Mouse (Mus musculus) intestine, embryonic 15.5 days (tissue): ENCODE data around the gene Tmem50b. TPM values are rescaled to one million over a fixed set of nuclear protein-coding genes. Genes with fewer than 3 reads are reported as not detected.
A peak's percentile ranks its signal among the peaks of the same experiment; 100 is the strongest.
"Not testable (repeated sequence)": the region's sequence is repeated elsewhere in the genome, so short reads cannot be mapped to it uniquely, and the experiment has no call there.

ENCODE experiments used
- ATAC-seq: fragments of 200-750 bp; cut with Nextera tagmentation; 2 replicates; pipeline ENCODE4 v1.8.0; 2017; ENCODE audit warnings: moderate TSS enrichment, moderate library complexity
- H3K27ac ChIP-seq: fragments of 300-500 bp; sonication (generic); 2 replicates; pipeline ENCODE4 v1.5.1; 2015; ENCODE audit warnings: mild to moderate bottlenecking, inconsistent platforms
- H3K27me3 ChIP-seq: fragments of 300-500 bp; sonication (generic); replicated peaks from 2 replicates; pipeline ENCODE4 v1.6.1; 2015; ENCODE audit warnings: inconsistent platforms
- H3K36me3 ChIP-seq: fragments of 300-500 bp; sonication (generic); 2 replicates; pipeline ENCODE4 v1.6.1; 2015; ENCODE audit warnings: inconsistent platforms
- H3K4me1 ChIP-seq: fragments of 300-500 bp; sonication (generic); replicated peaks from 2 replicates; pipeline ENCODE4 v1.6.1; 2015; ENCODE audit warnings: inconsistent platforms
- H3K4me2 ChIP-seq: fragments of 300-500 bp; sonication (generic); replicated peaks from 2 replicates; pipeline ENCODE4 v1.6.1; 2015; ENCODE audit warnings: mild to moderate bottlenecking, inconsistent platforms
- H3K4me3 ChIP-seq: fragments of 300-500 bp; sonication (generic); replicated peaks from 2 replicates; pipeline ENCODE4 v1.5.1; 2015; ENCODE audit warnings: inconsistent platforms
- H3K9ac ChIP-seq: fragments of 300-500 bp; sonication (generic); 2 replicates; pipeline ENCODE4 v1.6.1; 2015; ENCODE audit warnings: inconsistent platforms
- H3K9me3 ChIP-seq: fragments of 300-500 bp; sonication (generic); 2 replicates; pipeline ENCODE4 v1.6.1; 2016; ENCODE audit warnings: inconsistent platforms
- WGBS: fragments of 180-500 bp; shearing (Covaris S2); methylation state at CpG from one replicate; pipeline ENCODE4 v1.1.7; 2015; 5-methylcytosine and 5-hydroxymethylcytosine counted together
- polyA plus RNA-seq: library from polyadenylated mRNA; unstranded; fragments of >200 nt; fragmentation: Nextera tagmentation; extraction: Ambion mirVana; gene quantifications from 2 replicates; pipeline ENCODE4 v1.2.1, GENCODE M21; 2015

The Tmem50b gene
- polyA plus RNA-seq: 31.7 and 32.2 TPM in 2 replicates

DNA sequence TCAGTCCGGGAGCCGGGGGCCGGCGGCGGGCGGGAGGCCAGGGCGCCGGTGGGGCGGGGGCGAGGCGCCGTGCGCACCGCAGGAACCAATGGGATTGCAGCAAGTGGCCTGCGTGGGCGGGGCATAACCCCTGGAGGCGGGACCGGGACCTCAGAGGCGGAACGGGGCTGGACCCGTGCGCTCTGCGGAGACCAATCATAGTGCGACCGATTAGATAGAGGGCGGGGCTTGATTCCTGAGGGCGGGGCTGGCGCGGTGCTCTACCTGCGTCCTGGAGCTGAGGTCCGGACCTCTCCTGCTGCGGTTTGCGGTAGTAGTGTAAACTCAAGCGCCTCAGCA lies at the start of gene Tmem50b:
TSS of gene Tmem50b (minus strand) at position 129 of the 339 bp plus-strand sequence.
- H3K9ac ChIP-seq: peak within 1 kb of the TSS; percentile 68
- peak; percentile 99 for ATAC-seq
- no peaks in the 10 kb centered on the region for H3K27me3 ChIP-seq
- H3K4me2 ChIP-seq: peak within 1 kb of the TSS; percentile 87
- H3K27ac ChIP-seq: no peak within 1 kb of the TSS
- H3K4me3 ChIP-seq: peak within 1 kb of the TSS; percentile 82
- H3K36me3 ChIP-seq: no peaks in the 10 kb centered on the region
- 2% methylated on average over 34 of the region's 34 CpGs for WGBS
- peaks cover 12% of the 10 kb centered on the region for H3K4me1 ChIP-seq
- H3K9me3 ChIP-seq: no peaks in the 10 kb centered on the region

- Histone ChIP-seq H3K9ac (peak within 1 kb of the TSS; percentile 83), H3K36me3 (peaks cover 5% of the 10 kb centered on the region), H3K4me3 (peak within 1 kb of the TSS; percentile 60), H3K27me3 (no peaks in the 10 kb centered on the region), H3K4me1 (0 out of 2 replicates have a peak, but pooled peaks cover 9% of the 10 kb centered on the region), H3K4me2 (peak within 1 kb of the TSS; percentile 94), H3K27ac (peak within 1 kb of the TSS; percentile 97), H3K9me3 (no peaks in the 10 kb centered on the region)
- ATAC-seq: peak; percentile 93
- under 1% methylated on average over 59 of the region's 59 CpGs for WGBS
Measured at GRCm38 (mm10) chr16:91646681-91647419, 49.2 kb upstream of the Tmem50b start, which contains the start of gene Gart. Gene Gart, minus strand, starts transcription at chr16:91646952.

DNA sequence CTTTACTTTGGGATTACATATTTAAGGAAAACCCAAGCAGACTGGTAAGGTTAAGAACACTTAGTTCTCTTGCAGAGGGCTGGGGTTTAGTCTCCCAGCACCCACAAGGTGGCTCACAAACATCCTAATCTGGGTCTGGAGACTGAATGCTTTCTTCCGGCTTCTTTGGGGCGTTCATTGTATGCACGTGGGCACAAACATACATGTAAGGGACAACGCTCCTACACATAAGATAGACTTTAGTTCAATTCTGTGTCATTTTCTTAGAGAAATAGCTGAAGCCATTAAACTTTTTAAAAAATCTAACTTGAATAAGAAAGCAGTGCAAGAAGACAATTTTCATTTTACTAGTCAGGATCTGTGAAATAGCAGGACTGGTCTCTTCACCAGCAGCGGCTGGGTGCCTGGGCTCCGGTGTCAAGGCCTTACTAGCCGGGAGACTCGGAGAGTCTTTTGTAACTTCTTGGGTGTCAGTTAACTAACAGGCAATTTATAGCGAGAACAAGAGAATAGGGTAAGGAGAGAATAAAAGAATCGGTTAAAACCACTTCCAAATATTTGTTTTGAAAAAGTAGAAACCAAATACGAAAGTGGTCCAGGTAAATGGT lies 48.5 kb upstream of the Tmem50b start:
- peaks cover 10% of the 10 kb centered on the region for H3K36me3 ChIP-seq
- 0 out of 2 replicates have a peak, but pooled peaks cover 9% of the 10 kb centered on the region for H3K4me1 ChIP-seq
- H3K4me3 ChIP-seq: peak overlapping the region; percentile 60
- peak overlapping the region; percentile 94 for H3K4me2 ChIP-seq
- H3K27ac ChIP-seq: 0 out of 2 replicates have a peak overlapping the region, but pooled peaks have one; percentile 38
- H3K9ac ChIP-seq: peak overlapping the region; percentile 79
- WGBS: 1% methylated on average over 11 of the region's 11 CpGs
- H3K27me3 ChIP-seq: no peaks in the 10 kb centered on the region
- H3K9me3 ChIP-seq: no peaks in the 10 kb centered on the region
- no peak for ATAC-seq

GRCm38 (mm10) chr16:91645420-91645819 lies 47.8 kb upstream of the Tmem50b start:
- WGBS: 40% methylated on average over 1 of the region's 2 CpGs
- not testable (repeated sequence) for H3K27me3 ChIP-seq, H3K27ac ChIP-seq, H3K9me3 ChIP-seq, H3K4me2 ChIP-seq, H3K4me3 ChIP-seq, ATAC-seq, H3K9ac ChIP-seq, H3K4me1 ChIP-seq, H3K36me3 ChIP-seq

DNA sequence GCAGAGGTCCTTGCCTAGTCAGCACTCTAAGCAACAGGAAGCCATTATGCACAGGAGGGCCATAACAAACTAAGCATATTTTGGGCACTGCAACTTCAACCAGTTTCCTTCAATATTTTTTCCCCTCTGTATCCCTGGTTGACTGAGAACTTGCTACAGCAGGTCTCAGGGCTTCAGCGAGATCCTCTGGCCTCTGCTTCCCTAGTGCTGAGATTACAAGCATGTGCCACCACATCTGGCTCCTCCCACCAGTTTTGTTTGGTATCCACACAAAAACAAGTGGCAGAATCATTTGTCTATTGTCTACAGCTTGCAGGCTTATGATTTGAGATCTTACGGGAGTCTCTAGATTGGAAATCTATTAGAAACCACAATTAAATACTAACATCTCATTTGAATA lies 47.3 kb upstream of the Tmem50b start:
- Histone ChIP-seq H3K9me3 (no peaks in the 10 kb centered on the region), H3K4me1 (0 out of 2 replicates have a peak, but pooled peaks cover 9% of the 10 kb centered on the region), H3K4me2 (no peak overlapping the region), H3K27me3 (no peaks in the 10 kb centered on the region), H3K4me3 (no peak overlapping the region), H3K9ac (no peak overlapping the region), H3K27ac (no peak overlapping the region), H3K36me3 (peaks cover 12% of the 10 kb centered on the region)
- 85% methylated on average over 2 of the region's 2 CpGs for WGBS
- no peak for ATAC-seq

- Histone ChIP-seq H3K36me3 (peaks cover 41% of the 10 kb centered on the region), H3K27me3 (no peaks in the 10 kb centered on the region)
- WGBS: 92% methylated on average over 8 of the region's 8 CpGs
Measured at GRCm38 (mm10) chr16:91640171-91640570, 42.6 kb upstream of the Tmem50b start.

GRCm38 (mm10) chr16:91639636-91640035 lies 42.0 kb upstream of the Tmem50b start:
- ATAC-seq: no peak
- WGBS: 99% methylated on average over 2 of the region's 2 CpGs
- no peak overlapping the region for H3K4me3 ChIP-seq
- no peak overlapping the region for H3K9ac ChIP-seq
- H3K4me2 ChIP-seq: no peak overlapping the region
- H3K4me1 ChIP-seq: 0 out of 2 replicates have a peak, but pooled peaks cover 1% of the 10 kb centered on the region
- peaks cover 44% of the 10 kb centered on the region for H3K36me3 ChIP-seq
- H3K27me3 ChIP-seq: no peaks in the 10 kb centered on the region
- no peak overlapping the region for H3K27ac ChIP-seq
- no peaks in the 10 kb centered on the region for H3K9me3 ChIP-seq

More at GRCm38 (mm10) chr16:91640171-91640570, 42.6 kb upstream of the Tmem50b start:
- no peak overlapping the region for H3K27ac ChIP-seq
- H3K4me1 ChIP-seq: 0 out of 2 replicates have a peak, but pooled peaks cover 6% of the 10 kb centered on the region
- H3K9me3 ChIP-seq: no peaks in the 10 kb centered on the region
- no peak overlapping the region for H3K9ac ChIP-seq
- H3K4me2 ChIP-seq: no peak overlapping the region
- H3K4me3 ChIP-seq: no peak overlapping the region
- no peak for ATAC-seq

DNA sequence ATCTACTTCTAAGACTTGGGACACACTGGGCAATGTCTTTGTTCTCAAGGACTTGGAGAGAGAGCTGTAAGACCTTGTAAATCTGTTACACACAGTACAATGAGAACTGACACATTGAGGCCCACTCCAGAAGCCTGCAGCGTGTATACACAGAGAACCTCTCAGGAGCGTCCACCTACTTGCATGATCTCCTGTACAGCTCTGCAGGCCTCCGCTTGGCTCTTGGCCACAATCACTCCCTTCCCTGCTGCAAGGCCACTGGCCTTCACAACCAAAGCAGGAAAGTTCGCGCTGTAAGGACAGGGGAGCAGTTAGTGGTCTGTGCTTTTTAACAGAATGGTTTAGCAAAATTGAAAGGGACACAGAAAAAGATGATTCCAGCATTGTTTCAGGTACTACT lies 41.6 kb upstream of the Tmem50b start:
- Histone ChIP-seq H3K4me2 (no peak overlapping the region), H3K9me3 (no peaks in the 10 kb centered on the region), H3K4me1 (no peaks in the 10 kb centered on the region), H3K36me3 (peaks cover 44% of the 10 kb centered on the region), H3K27me3 (no peaks in the 10 kb centered on the region), H3K9ac (no peak overlapping the region), H3K4me3 (no peak overlapping the region), H3K27ac (no peak overlapping the region)
- no peak for ATAC-seq
- WGBS: 91% methylated on average over 5 of the region's 5 CpGs

DNA sequence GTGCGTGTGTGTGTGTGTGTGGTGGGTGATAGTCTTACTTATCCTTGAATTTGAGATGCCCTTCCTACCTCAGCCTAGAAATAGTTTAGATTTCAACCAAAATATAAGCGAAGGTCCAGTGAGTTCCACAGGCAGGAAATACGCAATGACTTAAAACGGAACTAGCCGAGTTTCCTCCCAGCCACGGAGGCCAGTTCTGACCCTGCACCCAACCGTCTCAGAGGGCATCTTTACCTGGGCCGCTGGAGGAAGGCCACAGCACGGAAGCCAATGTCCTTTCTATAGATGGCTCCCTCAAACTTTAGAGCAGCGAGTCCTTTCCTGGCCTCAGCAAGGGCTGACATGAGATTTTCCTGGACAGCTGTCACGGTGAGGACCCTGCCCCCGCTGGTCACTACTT lies 36.0 kb upstream of the Tmem50b start:
- H3K27me3 ChIP-seq: no peaks in the 10 kb centered on the region
- H3K27ac ChIP-seq: no peak overlapping the region
- WGBS: 90% methylated on average over 12 of the region's 12 CpGs
- H3K4me3 ChIP-seq: no peak overlapping the region
- no peak overlapping the region for H3K4me2 ChIP-seq
- no peak overlapping the region for H3K9ac ChIP-seq
- H3K36me3 ChIP-seq: peaks cover 46% of the 10 kb centered on the region
- ATAC-seq: no peak
- H3K4me1 ChIP-seq: no peaks in the 10 kb centered on the region
- H3K9me3 ChIP-seq: no peaks in the 10 kb centered on the region

DNA sequence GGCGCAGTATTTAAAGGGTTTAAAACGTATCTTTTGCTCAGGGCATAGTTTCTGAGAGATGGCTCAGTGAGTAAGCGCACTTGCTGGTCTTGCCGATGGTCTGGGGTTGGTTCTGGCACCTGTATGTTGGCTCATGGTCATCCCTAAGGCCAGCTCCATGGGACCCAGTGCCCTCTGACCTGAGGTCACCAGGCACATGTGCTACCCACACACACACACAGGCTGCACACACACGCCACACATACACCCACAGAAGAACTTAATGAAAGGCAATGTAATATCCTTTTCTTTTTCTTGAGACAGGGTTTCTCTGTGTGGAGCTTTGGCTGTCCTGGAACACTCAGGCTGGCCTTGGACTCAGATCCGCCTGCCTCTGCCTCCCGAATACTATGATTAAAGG lies 35.3 kb upstream of the Tmem50b start:
- Histone ChIP-seq H3K4me1 (no peaks in the 10 kb centered on the region), H3K9me3 (no peaks in the 10 kb centered on the region), H3K36me3 (peaks cover 47% of the 10 kb centered on the region), H3K4me2 (no peak overlapping the region), H3K4me3 (no peak overlapping the region), H3K27ac (no peak overlapping the region), H3K9ac (no peak overlapping the region), H3K27me3 (no peaks in the 10 kb centered on the region)
- ATAC-seq: no peak
- 94% methylated on average over 7 of the region's 7 CpGs for WGBS

DNA sequence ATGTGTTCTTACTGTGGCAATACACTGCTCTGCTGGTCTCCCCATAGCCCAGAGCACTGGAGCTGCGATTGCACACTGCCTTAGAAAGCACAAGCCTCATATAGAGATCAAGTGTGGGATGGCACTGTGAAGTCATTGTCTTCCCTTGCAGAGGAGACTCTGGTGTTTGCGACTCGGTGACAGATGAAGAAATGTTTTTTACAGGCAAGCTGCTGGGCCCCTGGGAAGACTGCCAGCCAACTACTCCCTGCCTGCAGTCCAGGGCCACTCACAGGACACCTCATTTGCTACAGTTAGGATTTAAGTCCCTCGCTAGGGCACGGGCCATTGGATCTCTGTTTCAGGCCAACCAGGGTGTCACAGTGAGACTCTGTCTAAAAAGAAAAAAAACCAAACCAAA lies 34.8 kb upstream of the Tmem50b start:
- Histone ChIP-seq H3K36me3 (peaks cover 46% of the 10 kb centered on the region), H3K4me1 (no peaks in the 10 kb centered on the region), H3K9me3 (no peaks in the 10 kb centered on the region), H3K4me3 (no peak overlapping the region), H3K4me2 (no peak overlapping the region), H3K9ac (no peak overlapping the region), H3K27me3 (no peaks in the 10 kb centered on the region), H3K27ac (no peak overlapping the region)
- ATAC-seq: no peak
- WGBS: 86% methylated on average over 5 of the region's 5 CpGs

- no peak for ATAC-seq
- Histone ChIP-seq H3K9ac (no peak overlapping the region), H3K27me3 (no peaks in the 10 kb centered on the region), H3K36me3 (peaks cover 40% of the 10 kb centered on the region), H3K4me2 (no peak overlapping the region), H3K4me1 (no peaks in the 10 kb centered on the region), H3K27ac (no peak overlapping the region), H3K9me3 (no peaks in the 10 kb centered on the region), H3K4me3 (no peak overlapping the region)
- 75% methylated on average over 1 of the region's 1 CpGs for WGBS
Measured at GRCm38 (mm10) chr16:91630584-91630983, 33.0 kb upstream of the Tmem50b start.
